Mouse (Mus musculus): ENCODE data around the gene Egr4. TPM values are rescaled to one million over a fixed set of nuclear protein-coding genes. Genes with fewer than 3 reads are reported as not detected.

The Egr4 gene
- total RNA-seq, 2 experiments from 2014 or later, result 0.05 TPM; not detected in 1

Other genes with a start within 250 kb of the Egr4 start
- gene Sfxn5, start 180.2 kb downstream of the Egr4 start, total RNA-seq (2014; fragmentation: Nextera tagmentation), result 0.31 and 1.5 TPM in 2 replicates
- gene Sfxn5, start 180.2 kb downstream of the Egr4 start, total RNA-seq (2017), result 0.76 and 1.3 TPM in 2 replicates
- 2.4 and 3.5 TPM in 2 replicates for gene Rab11fip5, start 139.0 kb downstream of the Egr4 start, total RNA-seq (2014; fragmentation: Nextera tagmentation)
- 1.1 and 2.2 TPM in 2 replicates for gene Rab11fip5, start 139.0 kb downstream of the Egr4 start, total RNA-seq (2017)
- not detected in 2 replicates for gene Noto, start 89.7 kb downstream of the Egr4 start, total RNA-seq (2014; fragmentation: Nextera tagmentation)
- not detected in 2 replicates for gene Noto, start 89.7 kb downstream of the Egr4 start, total RNA-seq (2017)
- 43.9 and 54.6 TPM in 2 replicates for gene Smyd5, start 81.6 kb downstream of the Egr4 start, total RNA-seq (2014; fragmentation: Nextera tagmentation)
- gene Smyd5, start 81.6 kb downstream of the Egr4 start, total RNA-seq (2017), result 36.8 and 43.6 TPM in 2 replicates
- gene Cct7, start 62.1 kb downstream of the Egr4 start, total RNA-seq (2014; fragmentation: Nextera tagmentation), result 322 and 323 TPM in 2 replicates
- gene Cct7, start 62.1 kb downstream of the Egr4 start, total RNA-seq (2017), result 456 and 460 TPM in 2 replicates
- gene Pradc1, start 61.6 kb downstream of the Egr4 start, total RNA-seq (2014; fragmentation: Nextera tagmentation), result 34.0 and 38.3 TPM in 2 replicates
- gene Pradc1, start 61.6 kb downstream of the Egr4 start, total RNA-seq (2017), result 15.3 and 19.4 TPM in 2 replicates
- not detected in 2 replicates for gene Fbxo41, start 10.6 kb downstream of the Egr4 start, total RNA-seq (2014; fragmentation: Nextera tagmentation)
- gene Fbxo41, start 10.6 kb downstream of the Egr4 start, total RNA-seq (2017), result not detected in 2 replicates
- gene Alms1, start 73.9 kb upstream of the Egr4 start, total RNA-seq (2014; fragmentation: Nextera tagmentation), result 39.1 and 40.7 TPM in 2 replicates
- gene Alms1, start 73.9 kb upstream of the Egr4 start, total RNA-seq (2017), result 25.4 and 25.5 TPM in 2 replicates
- not detected in 2 replicates for gene Nat8f7, start 199.6 kb upstream of the Egr4 start, total RNA-seq (2014; fragmentation: Nextera tagmentation)
- gene Nat8f7, start 199.6 kb upstream of the Egr4 start, total RNA-seq (2017), result not detected in 2 replicates

All from megakaryocyte-erythroid progenitor cell, adult 5-6 weeks (primary cell).